Mouse (Mus musculus): Measurements from ENCODE around the gene Hist1h4b. TPM values are rescaled to one million over a fixed set of nuclear protein-coding genes. Genes with fewer than 3 reads are reported as not detected.
"Not testable (repeated sequence)": the region's sequence is repeated elsewhere in the genome, so short reads cannot be mapped to it uniquely, and the experiment has no call there.

Hist1h4b gene
- total RNA-seq, 2 experiments from 2014 or later, result 436 to 510 TPM

GRCm38 (mm10) chr13:23757211-23757773, 479 bp downstream of the Hist1h4b start:
- DNase-seq (ENCODE audit: low spot score in 2 of 2), result no peak

- no peak for DNase-seq (ENCODE audit: low spot score in 2 of 2)
These were observed 1.1 kb downstream of the Hist1h4b start for GRCm38 (mm10) chr13:23757921-23758320.

GRCm38 (mm10) chr13:23759251-23759771, 2.5 kb downstream of the Hist1h4b start:
- DNase-seq (ENCODE audit: low spot score in 2 of 2), result no peak

GRCm38 (mm10) chr13:23759916-23760239, 3.1 kb downstream of the Hist1h4b start:
- no peak for DNase-seq (ENCODE audit: low spot score in 2 of 2)

GRCm38 (mm10) chr13:23760240-23760971, 3.6 kb downstream of the Hist1h4b start:
- no peak for DNase-seq (ENCODE audit: low spot score in 2 of 2)

DNA sequence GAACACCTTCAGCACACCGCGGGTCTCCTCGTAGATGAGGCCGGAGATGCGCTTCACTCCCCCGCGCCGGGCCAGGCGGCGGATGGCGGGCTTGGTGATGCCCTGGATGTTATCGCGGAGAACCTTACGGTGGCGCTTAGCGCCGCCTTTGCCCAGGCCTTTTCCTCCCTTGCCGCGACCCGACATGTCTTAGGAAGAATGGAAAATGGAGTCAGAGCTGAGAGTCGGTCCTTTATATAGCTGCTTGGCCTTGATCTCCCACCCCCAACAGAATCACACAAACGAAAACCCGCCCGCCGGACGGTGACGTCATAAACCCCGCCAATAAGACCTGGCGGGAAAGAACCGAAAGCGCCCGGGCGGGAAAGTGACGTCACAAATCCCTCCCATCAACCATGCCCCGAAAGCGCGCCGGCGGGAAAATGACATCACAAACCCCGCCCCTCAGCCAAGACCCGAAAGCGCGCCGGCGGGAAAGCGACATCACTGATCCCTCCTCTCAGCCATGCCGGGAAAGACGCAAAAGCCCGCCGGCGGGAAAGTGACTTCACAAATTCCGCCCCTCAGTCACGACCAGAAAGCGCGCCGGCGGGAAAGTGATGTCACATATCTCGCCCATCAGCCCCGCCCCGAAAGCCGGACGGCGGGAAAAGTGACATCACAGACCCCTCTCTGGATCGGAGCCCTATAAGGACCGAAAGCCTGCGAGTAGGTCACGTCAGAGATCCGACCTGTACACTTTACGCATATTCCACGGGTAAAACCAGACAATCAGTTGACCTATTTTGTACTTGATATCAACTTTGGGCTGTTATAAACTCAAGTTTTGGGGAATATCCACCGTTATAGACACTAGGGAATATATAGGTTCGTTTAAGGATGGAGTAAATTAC, 4.4 kb downstream of the Hist1h4b start, which contains the start of gene Hist1h4a:
Hist1h4a (minus strand) TSS at position 259 of the 893 bp plus-strand sequence.
- peak; percentile 95 to 98 for DNase-seq (ENCODE audit: low spot score in 2 of 2)

DNA sequence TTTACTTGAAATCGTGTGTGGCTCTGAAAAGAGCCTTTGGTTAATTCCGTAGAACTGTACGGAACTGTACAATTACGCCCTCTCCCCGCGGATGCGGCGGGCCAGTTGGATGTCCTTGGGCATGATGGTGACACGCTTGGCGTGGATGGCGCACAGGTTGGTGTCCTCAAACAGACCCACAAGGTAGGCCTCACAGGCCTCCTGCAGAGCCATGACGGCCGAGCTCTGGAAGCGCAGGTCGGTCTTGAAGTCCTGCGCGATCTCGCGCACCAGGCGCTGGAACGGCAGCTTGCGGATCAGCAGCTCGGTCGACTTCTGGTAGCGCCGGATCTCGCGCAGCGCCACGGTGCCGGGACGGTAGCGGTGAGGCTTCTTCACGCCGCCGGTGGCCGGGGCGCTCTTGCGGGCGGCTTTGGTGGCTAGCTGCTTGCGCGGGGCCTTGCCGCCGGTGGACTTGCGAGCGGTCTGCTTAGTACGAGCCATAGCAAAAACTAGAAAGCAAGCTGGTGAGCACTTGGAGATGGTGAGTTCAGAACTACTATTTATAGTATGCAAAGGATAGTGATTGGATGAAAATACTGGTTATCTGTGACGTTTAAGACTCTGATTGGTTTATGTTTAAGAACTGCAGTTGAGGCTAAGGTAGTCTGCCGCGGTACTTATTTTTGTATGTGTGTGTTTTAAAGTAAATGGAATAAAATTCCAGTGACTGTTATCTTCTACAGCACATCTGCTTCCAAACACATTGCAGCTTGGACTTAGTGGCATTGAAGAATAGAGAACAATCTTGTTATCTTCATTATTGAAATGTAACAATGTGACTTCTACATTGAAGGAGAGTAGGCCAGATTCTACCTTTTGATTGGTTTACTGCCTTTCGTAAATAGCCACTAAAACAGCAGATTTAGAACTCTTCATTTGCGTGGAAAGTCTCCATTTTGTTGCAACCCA, 5.3 kb downstream of the Hist1h4b start, which contains the start of gene Hist1h3a:
Hist1h3a (minus strand) TSS at position 516 of the 951 bp plus-strand sequence.
- DNase-seq (ENCODE audit: low spot score in 2 of 2), result peak; percentile 30 to 32

GRCm38 (mm10) chr13:23763242-23763585, 6.4 kb downstream of the Hist1h4b start:
- no peak for DNase-seq (ENCODE audit: low spot score in 2 of 2)

DNA sequence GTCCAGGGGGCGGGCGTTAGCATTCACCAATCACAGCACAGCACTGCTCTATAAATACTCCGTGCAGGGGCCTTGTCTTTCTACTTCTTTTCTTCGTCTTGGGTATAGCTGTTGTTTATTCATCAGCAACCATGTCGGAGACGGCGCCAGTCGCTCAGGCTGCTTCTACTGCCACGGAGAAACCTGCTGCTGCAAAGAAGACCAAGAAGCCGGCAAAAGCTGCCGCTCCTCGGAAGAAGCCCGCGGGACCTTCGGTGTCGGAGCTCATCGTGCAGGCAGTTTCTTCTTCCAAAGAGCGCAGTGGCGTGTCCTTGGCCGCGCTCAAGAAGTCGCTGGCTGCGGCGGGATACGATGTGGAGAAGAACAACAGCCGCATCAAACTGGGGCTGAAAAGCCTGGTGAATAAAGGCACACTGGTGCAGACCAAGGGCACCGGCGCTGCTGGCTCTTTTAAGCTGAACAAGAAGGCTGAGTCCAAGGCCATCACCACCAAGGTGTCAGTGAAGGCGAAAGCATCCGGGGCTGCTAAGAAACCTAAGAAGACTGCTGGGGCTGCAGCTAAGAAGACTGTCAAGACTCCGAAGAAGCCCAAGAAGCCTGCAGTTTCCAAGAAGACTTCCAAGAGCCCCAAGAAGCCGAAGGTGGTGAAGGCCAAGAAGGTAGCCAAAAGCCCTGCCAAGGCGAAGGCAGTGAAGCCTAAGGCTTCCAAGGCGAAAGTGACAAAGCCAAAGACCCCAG, 6.9 kb downstream of the Hist1h4b start, which contains the start of gene Hist1h1a:
Hist1h1a (plus strand) TSS at position 81 of the 738 bp plus-strand sequence.
- peak; percentile 54 to 61 for DNase-seq (ENCODE audit: low spot score in 2 of 2)

DNA sequence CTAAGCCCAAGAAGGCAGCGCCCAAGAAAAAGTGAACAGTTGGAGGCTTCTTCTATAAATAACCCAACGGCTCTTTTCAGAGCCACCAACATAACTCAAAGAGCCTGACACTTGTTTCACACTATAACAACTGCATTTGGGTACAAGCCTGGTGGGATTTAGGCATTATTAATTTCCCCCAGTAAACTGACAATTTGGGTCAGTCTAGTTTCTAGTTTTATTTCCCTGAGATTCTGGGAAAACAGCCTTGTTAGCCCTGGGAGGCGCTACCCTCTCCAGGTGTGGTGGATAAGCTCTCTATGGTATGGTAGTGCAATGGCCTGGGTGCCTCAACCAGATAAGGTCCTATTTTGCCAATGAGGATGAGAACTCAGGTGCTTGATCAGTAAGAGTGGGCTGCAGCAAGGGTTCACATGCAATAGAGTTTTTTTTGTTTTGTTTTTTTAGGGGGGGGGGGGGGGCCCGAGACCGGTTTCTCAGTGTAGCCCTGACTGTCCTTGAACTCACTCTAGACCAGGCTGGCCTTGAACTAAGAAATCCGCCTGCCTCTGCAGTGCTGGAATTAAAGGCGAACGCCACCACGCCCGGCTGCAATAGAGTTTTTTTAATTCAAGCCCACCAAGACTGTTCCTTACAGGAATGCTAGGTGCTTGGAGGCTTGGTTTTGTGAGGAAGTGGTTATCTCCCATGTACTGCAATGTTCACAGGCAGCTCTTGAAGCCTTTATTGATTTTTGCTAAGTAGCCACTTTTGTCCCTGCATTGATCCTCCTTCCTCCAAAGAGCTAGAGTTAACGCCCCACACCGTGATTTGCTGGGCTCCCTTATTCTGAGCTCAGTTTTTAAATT, 7.7 kb downstream of the Hist1h4b start:
- DNase-seq (ENCODE audit: low spot score in 2 of 2), result no peak

DNA sequence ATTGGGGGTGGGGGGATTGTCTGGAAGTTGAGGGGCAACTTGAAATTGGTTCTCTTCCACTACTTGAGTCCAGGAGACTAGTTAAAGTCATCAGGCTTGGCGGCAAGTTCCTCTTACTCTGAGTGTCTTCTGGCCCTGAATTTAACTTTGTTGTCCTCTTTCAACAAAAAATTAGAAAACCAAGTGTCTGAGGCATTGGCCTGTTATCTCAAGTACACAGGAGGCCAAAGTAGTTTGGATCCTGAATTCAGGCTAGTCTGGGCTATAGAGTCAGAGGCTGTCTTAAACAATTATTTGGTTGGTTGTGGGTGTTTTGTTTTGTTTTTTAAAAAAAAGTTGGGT, 8.3 kb downstream of the Hist1h4b start:
- no peak for DNase-seq (ENCODE audit: low spot score in 2 of 2)

DNA sequence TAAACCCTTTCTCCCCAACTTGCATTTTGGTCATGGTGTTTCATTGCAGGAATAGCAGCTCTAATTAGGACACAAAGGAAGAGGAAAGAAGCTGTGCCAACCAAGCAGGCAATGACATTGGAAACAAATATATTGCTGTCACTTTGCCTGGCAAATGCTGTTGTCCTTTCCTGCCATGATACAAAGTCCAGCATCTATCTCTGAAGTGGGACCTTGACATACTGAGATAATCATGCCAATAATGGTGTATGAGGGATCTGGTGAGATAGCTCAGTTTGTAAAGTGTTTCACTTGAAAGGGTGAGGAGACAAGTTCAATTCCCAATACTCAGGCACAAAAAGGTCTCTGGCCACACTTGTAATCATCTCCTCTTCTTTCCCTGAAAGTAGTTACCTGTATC, 10.0 kb downstream of the Hist1h4b start:
- DNase-seq (ENCODE audit: low spot score in 2 of 2), result no peak

DNA sequence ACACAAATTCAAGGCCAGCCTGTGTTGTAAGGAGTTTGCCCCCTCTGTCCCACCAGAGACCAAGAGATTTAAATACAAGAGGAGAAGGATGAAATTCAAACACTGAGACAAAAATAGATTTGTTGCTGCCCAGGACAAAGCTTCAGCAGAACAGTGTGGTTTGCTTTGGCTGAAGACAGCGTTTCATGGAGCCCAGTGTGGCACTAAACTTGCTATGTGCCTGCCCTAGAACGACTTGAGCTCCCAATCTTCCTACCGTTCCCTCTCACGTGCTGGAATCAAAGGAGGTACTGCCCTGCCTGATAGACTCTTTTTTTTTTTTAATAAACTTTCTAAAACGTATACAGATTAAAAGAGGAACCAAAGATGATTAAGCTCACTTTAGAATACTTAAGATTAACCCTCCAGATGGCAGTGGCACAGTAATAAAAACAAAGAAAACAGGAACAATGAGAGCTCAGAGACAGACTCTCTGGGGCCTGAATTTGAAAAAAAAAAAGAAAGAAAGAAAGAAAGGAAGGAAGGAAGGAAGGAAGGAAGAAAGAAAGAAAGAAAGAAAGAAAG, 12.1 kb downstream of the Hist1h4b start:
- DNase-seq (ENCODE audit: low spot score in 2 of 2), result no peak

DNA sequence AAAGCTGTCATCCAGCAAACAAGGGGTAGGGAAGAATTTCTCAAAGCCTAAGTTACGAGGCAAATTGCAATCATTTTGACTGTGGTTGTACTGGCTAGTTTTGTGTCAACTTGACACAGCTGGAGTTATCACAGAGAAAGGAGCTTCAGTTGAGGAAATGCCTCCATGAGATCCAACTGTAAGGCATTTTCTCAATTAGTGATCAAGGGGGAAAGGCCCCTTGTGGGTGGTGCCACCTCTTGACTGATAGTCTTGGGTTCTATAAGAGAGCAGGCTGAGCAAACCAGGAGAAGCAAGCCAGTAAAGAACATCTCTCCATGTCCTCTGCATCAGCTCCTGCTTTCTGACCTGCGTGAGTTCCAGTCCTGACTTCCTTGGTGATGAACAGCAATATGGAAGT, 12.8 kb downstream of the Hist1h4b start, which contains the start of gene Trim38:
Trim38 (plus strand) TSS at position 301 of the 400 bp plus-strand sequence.
- not testable (repeated sequence) for DNase-seq (ENCODE audit: low spot score in 2 of 2)

GRCm38 (mm10) chr13:23772561-23773313, 15.9 kb downstream of the Hist1h4b start:
- no peak for DNase-seq (ENCODE audit: low spot score in 2 of 2)

GRCm38 (mm10) chr13:23778339-23778738, 21.5 kb downstream of the Hist1h4b start:
- no peak for DNase-seq (ENCODE audit: low spot score in 2 of 2)

- no peak for DNase-seq (ENCODE audit: low spot score in 2 of 2)
These were observed 22.2 kb downstream of the Hist1h4b start for GRCm38 (mm10) chr13:23779025-23779424.

GRCm38 (mm10) chr13:23792520-23792919, 35.7 kb downstream of the Hist1h4b start:
- DNase-seq (ENCODE audit: low spot score in 2 of 2), result peak in 1 of 2 experiments; percentile 16

All from adrenal gland, postnatal 4 days (tissue).